Mouse (Mus musculus) effector memory CD4-positive, alpha-beta T cell, adult 5 months (primary cell): ENCODE data around the gene Ntn4. TPM values are rescaled to one million over a fixed set of nuclear protein-coding genes. Genes with fewer than 3 reads are reported as not detected.

Experiments used
- polyA plus RNA-seq: library from polyadenylated mRNA; unstranded; fragments of 100-300 nt; shearing (Covaris generic); gene quantifications from one replicate; pipeline ENCODE4 v1.2.1, GENCODE M21; 2017

The Ntn4 gene
- polyA plus RNA-seq, result not detected

GRCm38 (mm10) chr10:93640521-93640952 is at the start of gene Ntn4:
Ntn4 (plus strand) TSS chr10:93640681.

Other genes with a start within 250 kb of the Ntn4 start
- gene Lta4h, start 187.3 kb upstream of the Ntn4 start, polyA plus RNA-seq, result 134 TPM
- not detected for gene Hal, start 151.9 kb upstream of the Ntn4 start, polyA plus RNA-seq
- gene Amdhd1, start 100.6 kb upstream of the Ntn4 start, polyA plus RNA-seq, result not detected
- gene Ccdc38, start 100.0 kb upstream of the Ntn4 start, polyA plus RNA-seq, result 0.57 TPM
- 43.3 TPM for gene Snrpf, start 51.0 kb upstream of the Ntn4 start, polyA plus RNA-seq
- not detected for gene Usp44, start 190.9 kb downstream of the Ntn4 start, polyA plus RNA-seq